Mouse (Mus musculus) E14TG2a.4 (cell line): ENCODE measurements around the gene Barhl1.

Experiments used
- H3K27me3 ChIP-seq: 2 replicates; pipeline ENCODE4 v1.6.1; 2014; ENCODE audit warnings: low read length, control low read depth; ENCODE audit not compliant: insufficient read depth
- H3K36me3 ChIP-seq: 2 replicates; pipeline ENCODE4 v1.6.1; 2014; ENCODE audit warnings: low read length, control low read depth; ENCODE audit not compliant: insufficient read depth
- H3K4me1 ChIP-seq: replicated peaks from 2 replicates; pipeline ENCODE4 v1.6.1; 2014; ENCODE audit warnings: low read depth, low read length, control low read depth
- H3K4me3 ChIP-seq: replicated peaks from 2 replicates; pipeline ENCODE4 v1.5.1; 2014; ENCODE audit warnings: mild to moderate bottlenecking, low read length
- H3K9me3 ChIP-seq: 2 replicates; pipeline ENCODE4 v1.6.1; 2014; ENCODE audit warnings: low read length, control low read depth
- CTCF ChIP-seq: conservative IDR thresholded peaks from 2 replicates; pipeline ENCODE4 v1.5.1; 2014; ENCODE audit warnings: low read length
- NANOG ChIP-seq: IDR thresholded peaks from 2 replicates; pipeline ENCODE4 v1.6.1; 2014; ENCODE audit warnings: borderline replicate concordance, low read length, mixed read lengths
- POU5F1 ChIP-seq: IDR thresholded peaks from 2 replicates; pipeline ENCODE4 v1.6.1; 2014; ENCODE audit warnings: low read length, borderline replicate concordance

The Barhl1 gene

GRCm38 (mm10) chr2:28916513-28916865, at the start of gene Barhl1:
Barhl1 (minus strand) TSS chr2:28916668.
- Histone ChIP-seq H3K4me1 (peaks cover 41% of the 10 kb centered on the region), H3K4me3 (peak within 1 kb of the TSS; percentile 71), H3K27me3 (peaks cover 92% of the 10 kb centered on the region), H3K36me3 (no peaks in the 10 kb centered on the region), H3K9me3 (no peaks in the 10 kb centered on the region)
- TF ChIP-seq CTCF (no peak), NANOG (no peak), POU5F1 (no peak)

GRCm38 (mm10) chr2:28963565-28963964, 47.1 kb upstream of the Barhl1 start:
- H3K9me3 ChIP-seq, result no peaks in the 10 kb centered on the region
- peaks cover 40% of the 10 kb centered on the region for H3K4me1 ChIP-seq
- peaks cover 2% of the 10 kb centered on the region; the same call in 1 of the 2 replicates for H3K27me3 ChIP-seq
- H3K4me3 ChIP-seq, result no peak overlapping the region
- no peak for TF ChIP-seq POU5F1
- TF ChIP-seq CTCF, result no peak
- no peak for TF ChIP-seq NANOG
- no peaks in the 10 kb centered on the region for H3K36me3 ChIP-seq

DNA sequence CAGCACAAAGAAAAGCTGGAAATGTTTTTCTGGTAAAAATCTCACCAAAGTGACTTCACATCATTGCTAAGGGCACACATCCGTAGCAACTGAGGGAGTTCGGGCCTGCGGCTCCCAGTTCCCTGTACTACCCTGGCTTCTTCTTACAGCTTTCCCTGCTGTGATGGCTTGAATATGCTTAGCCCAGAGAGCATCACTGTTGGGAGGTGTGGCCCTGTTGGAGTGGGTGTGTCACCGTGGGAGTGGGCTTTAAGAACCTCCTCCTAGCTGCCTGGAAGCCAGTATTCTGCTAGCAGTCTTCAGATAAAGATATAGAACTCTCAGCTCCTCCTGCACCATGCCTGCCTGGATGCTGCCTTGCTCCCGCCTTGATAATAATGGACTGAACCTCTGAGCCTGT, 45.2 kb upstream of the Barhl1 start:
- TF ChIP-seq CTCF (no peak), POU5F1 (no peak), NANOG (no peak)
- H3K9me3 ChIP-seq, result no peaks in the 10 kb centered on the region
- no peaks in the 10 kb centered on the region for H3K36me3 ChIP-seq
- no peaks in the 10 kb centered on the region for H3K27me3 ChIP-seq
- no peak overlapping the region for H3K4me3 ChIP-seq
- H3K4me1 ChIP-seq, result peaks cover 34% of the 10 kb centered on the region

DNA sequence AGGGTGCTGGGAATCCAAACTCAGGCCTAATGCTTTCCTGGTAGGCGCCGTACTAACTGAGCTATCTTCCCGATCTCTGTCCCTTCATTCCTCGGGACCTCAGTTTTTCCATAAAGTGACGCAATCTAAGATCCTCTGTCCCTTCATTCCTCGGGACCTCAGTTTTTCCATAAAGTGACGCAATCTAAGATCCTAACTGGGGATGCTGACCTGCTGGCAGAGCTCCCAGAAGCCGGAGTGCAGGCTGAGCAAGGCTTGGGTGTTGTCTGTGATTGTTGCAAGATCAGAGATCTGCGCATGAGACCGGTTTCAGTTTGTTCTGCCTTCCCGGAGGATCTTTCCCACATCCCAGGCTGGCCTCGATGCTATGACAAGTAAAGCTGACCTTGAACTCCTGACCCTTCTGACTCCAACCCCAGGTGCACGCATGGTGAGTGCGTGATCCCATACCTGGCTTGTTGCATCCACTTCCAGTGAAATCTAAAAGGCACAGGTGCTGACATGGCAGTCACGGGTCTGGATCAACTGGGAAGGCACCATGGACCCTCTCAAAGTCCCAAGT, 44.6 kb upstream of the Barhl1 start:
- Histone ChIP-seq H3K9me3 (no peaks in the 10 kb centered on the region), H3K36me3 (no peaks in the 10 kb centered on the region), H3K27me3 (no peaks in the 10 kb centered on the region), H3K4me3 (no peak overlapping the region), H3K4me1 (peaks cover 33% of the 10 kb centered on the region)
- TF ChIP-seq NANOG (no peak), POU5F1 (no peak), CTCF (no peak)

GRCm38 (mm10) chr2:28956874-28957273, 40.4 kb upstream of the Barhl1 start:
- H3K9me3 ChIP-seq, result no peaks in the 10 kb centered on the region
- no peaks in the 10 kb centered on the region for H3K27me3 ChIP-seq
- no peaks in the 10 kb centered on the region for H3K36me3 ChIP-seq
- TF ChIP-seq NANOG, result no peak
- TF ChIP-seq POU5F1, result no peak
- TF ChIP-seq CTCF, result no peak
- no peak overlapping the region for H3K4me3 ChIP-seq
- peaks cover 24% of the 10 kb centered on the region for H3K4me1 ChIP-seq

GRCm38 (mm10) chr2:28954595-28954994, 38.1 kb upstream of the Barhl1 start:
- no peak overlapping the region for H3K4me3 ChIP-seq
- no peaks in the 10 kb centered on the region for H3K36me3 ChIP-seq
- peaks cover 9% of the 10 kb centered on the region for H3K4me1 ChIP-seq
- no peaks in the 10 kb centered on the region for H3K27me3 ChIP-seq
- TF ChIP-seq POU5F1, result no peak
- TF ChIP-seq NANOG, result no peak
- TF ChIP-seq CTCF, result no peak
- H3K9me3 ChIP-seq, result no peaks in the 10 kb centered on the region

GRCm38 (mm10) chr2:28952981-28953380, 36.5 kb upstream of the Barhl1 start:
- peaks cover 4% of the 10 kb centered on the region; the same call in 1 of the 2 replicates for H3K27me3 ChIP-seq
- H3K4me1 ChIP-seq, result no peaks in the 10 kb centered on the region
- H3K36me3 ChIP-seq, result no peaks in the 10 kb centered on the region
- H3K4me3 ChIP-seq, result no peak overlapping the region
- TF ChIP-seq POU5F1 (no peak), NANOG (no peak), CTCF (no peak)
- no peaks in the 10 kb centered on the region for H3K9me3 ChIP-seq

GRCm38 (mm10) chr2:28946312-28946711, 29.8 kb upstream of the Barhl1 start:
- no peaks in the 10 kb centered on the region for H3K36me3 ChIP-seq
- H3K4me1 ChIP-seq, result peaks cover 5% of the 10 kb centered on the region; the same call in 1 of the 2 replicates
- H3K9me3 ChIP-seq, result no peaks in the 10 kb centered on the region
- TF ChIP-seq POU5F1 (no peak), CTCF (no peak), NANOG (no peak)
- no peak overlapping the region for H3K4me3 ChIP-seq
- peaks cover 7% of the 10 kb centered on the region; the same call in 1 of the 2 replicates for H3K27me3 ChIP-seq

DNA sequence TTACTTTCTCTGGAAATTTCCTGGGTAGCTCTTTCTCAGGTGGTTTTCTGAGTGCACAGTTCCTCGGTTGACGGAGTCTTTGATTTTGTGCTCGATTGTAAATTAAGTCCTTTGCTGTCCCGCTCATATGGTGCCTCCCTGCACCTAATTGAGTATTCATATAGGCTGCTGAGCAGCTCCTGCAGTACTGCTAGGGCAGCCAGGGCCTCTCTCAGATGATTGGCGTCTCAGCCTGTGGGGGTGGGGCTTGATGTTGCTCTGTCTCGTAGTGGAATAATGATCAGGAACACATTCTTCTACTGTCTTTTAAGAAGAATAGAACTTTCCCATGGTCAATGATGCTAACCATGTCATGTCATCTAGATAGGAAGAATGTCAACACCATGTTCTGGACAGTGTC, 28.9 kb upstream of the Barhl1 start:
- no peak for TF ChIP-seq POU5F1
- H3K27me3 ChIP-seq, result peaks cover 7% of the 10 kb centered on the region; the same call in 1 of the 2 replicates
- H3K9me3 ChIP-seq, result no peaks in the 10 kb centered on the region
- H3K4me1 ChIP-seq, result peaks cover 5% of the 10 kb centered on the region; the same call in 1 of the 2 replicates
- H3K36me3 ChIP-seq, result no peaks in the 10 kb centered on the region
- no peak overlapping the region for H3K4me3 ChIP-seq
